Mouse (Mus musculus) G1E (cell line): ENCODE results near the gene Olfr459. TPM values are rescaled to one million over a fixed set of nuclear protein-coding genes. Genes with fewer than 3 reads are reported as not detected.

Experiments
- ATAC-seq: 2 replicates; pipeline ENCODE4 v1.8.0; 2016; ENCODE audit warnings: mild to moderate bottlenecking; ENCODE audit not compliant: insufficient number of reproducible peaks, poor library complexity, low FRiP score, severe bottlenecking; ENCODE audit errors: extremely low read depth
- DNase-seq: peaks from one replicate; pipeline ENCODE4 v3.0.0; 2012; ENCODE audit warnings: low spot score
- H3K27me3 ChIP-seq: 2 replicates; pipeline ENCODE4 v1.6.1; 2012; ENCODE audit warnings: mild to moderate bottlenecking, low read length, inconsistent platforms; ENCODE audit not compliant: insufficient read depth
- H3K36me3 ChIP-seq: replicated peaks from 2 replicates; pipeline ENCODE3; 2012; ENCODE audit warnings: mild to moderate bottlenecking, inconsistent platforms
- H3K4me1 ChIP-seq: 2 replicates; pipeline ENCODE4 v1.6.1; 2012; ENCODE audit warnings: low read depth, low read length, inconsistent platforms, mixed read lengths; ENCODE audit not compliant: insufficient read depth
- H3K4me3 ChIP-seq: 2 replicates; pipeline ENCODE4 v1.5.1; 2012; ENCODE audit warnings: low read depth, mild to moderate bottlenecking, inconsistent platforms, low read length, moderate library complexity, mixed read lengths
- H3K9me3 ChIP-seq: replicated peaks from 2 replicates; pipeline ENCODE4 v1.6.1; 2012; ENCODE audit warnings: inconsistent platforms
- CTCF ChIP-seq: IDR thresholded peaks from 2 replicates; pipeline ENCODE4 v1.5.1; 2012; ENCODE audit warnings: low read depth, low read length, inconsistent platforms, mixed read lengths
- GATA1 ChIP-seq: IDR thresholded peaks from 2 replicates; pipeline ENCODE4 v1.6.1; 2012; ENCODE audit warnings: borderline replicate concordance, low read length, inconsistent platforms, mixed read lengths
- GATA2 ChIP-seq: IDR thresholded peaks from 2 replicates; pipeline ENCODE4 v1.6.1; 2012; ENCODE audit warnings: low read depth, low read length, inconsistent platforms, borderline replicate concordance
- POLR2AphosphoS5 ChIP-seq: IDR thresholded peaks from 2 replicates; pipeline ENCODE4 v1.6.1; 2012; ENCODE audit warnings: low read depth, low read length, inconsistent platforms; ENCODE audit not compliant: insufficient replicate concordance
- TAL1 ChIP-seq: conservative IDR thresholded peaks from 2 replicates; pipeline ENCODE4 v1.6.1; 2012; ENCODE audit warnings: low read depth, low read length, inconsistent platforms, mixed read lengths
- polyA plus RNA-seq: library from polyadenylated mRNA; stranded (reverse); fragments of >175 nt; gene quantifications from 2 replicates; pipeline ENCODE4 v1.2.3, GENCODE M21; 2012
- total RNA-seq, 2 experiments: library from RNA; stranded (forward) in 1 of 2; stranded (reverse) in 1 of 2; fragments of 200-1000 nt in 1 of 2; fragments of >200 nt in 1 of 2; fragmentation: Nextera tagmentation in 1 of 2; gene quantifications; 2 replicates each; pipeline ENCODE4 v1.2.3; 2014 to 2017

Gene Olfr459
- total RNA-seq (2014; fragmentation: Nextera tagmentation), result not detected in 2 replicates
- total RNA-seq (2017), result 0.05 TPM in 1 of 2 replicates, not detected in the other
- polyA plus RNA-seq, result not detected in 2 replicates

DNA sequence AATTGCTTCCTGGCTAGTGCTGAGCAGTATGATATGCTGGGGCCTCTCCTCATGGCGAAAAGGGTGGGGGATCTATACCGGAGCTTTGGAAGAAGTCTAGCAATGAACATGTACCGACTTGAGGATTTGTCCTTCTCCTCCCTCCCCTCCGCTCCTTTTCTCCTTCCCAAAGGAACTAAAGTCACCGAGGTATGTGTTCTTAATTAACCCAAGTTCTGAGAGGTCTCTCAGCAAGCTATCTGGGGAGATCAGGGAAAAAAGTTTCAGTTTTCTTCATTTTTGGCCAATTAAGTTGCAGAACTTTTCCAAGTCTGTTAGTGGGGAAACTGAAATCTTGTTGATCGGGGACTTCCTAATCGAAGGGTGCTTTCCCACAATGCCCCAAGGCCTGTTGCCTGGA is at the start of gene Olfr459:
TSS of gene Olfr459 (minus strand) at position 101 of the 400 bp plus-strand sequence.
- DNase-seq, result no peak
- H3K9me3 ChIP-seq, result no peaks in the 10 kb centered on the region
- no peak for TF ChIP-seq TAL1
- TF ChIP-seq POLR2AphosphoS5, result no peak
- no peak for TF ChIP-seq GATA2
- TF ChIP-seq GATA1, result no peak
- no peak for TF ChIP-seq CTCF
- H3K4me3 ChIP-seq, result no peak within 1 kb of the TSS
- H3K4me1 ChIP-seq, result no peaks in the 10 kb centered on the region
- no peak for ATAC-seq
- H3K27me3 ChIP-seq, result peaks cover 12% of the 10 kb centered on the region; the same call in 1 of the 2 replicates
- H3K36me3 ChIP-seq, result no peaks in the 10 kb centered on the region

DNA sequence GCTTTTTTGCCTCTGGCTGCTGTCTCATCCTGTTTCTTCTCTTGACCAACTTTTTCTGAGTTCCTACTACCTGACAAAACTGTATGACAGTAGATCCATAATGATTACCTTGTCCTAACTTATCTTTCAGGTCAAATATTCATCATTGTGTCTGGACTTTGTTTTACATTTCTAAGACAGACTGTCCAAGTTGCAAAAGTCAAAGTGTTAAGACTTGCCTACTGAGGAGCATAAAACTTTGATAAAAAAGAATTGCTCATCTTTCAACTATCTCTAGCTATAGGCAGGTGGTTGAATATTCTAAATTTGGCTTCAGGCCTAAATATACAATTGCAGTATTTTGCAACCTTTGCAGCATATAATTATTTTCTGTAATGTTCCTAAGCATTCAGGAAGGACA is 49.1 kb upstream of the Olfr459 start:
- no peak for TF ChIP-seq CTCF
- TF ChIP-seq GATA2, result no peak
- no peak for TF ChIP-seq POLR2AphosphoS5
- no peak for TF ChIP-seq GATA1
- no peak for TF ChIP-seq TAL1
- Histone ChIP-seq H3K36me3 (no peaks in the 10 kb centered on the region), H3K27me3 (no peaks in the 10 kb centered on the region), H3K9me3 (no peaks in the 10 kb centered on the region), H3K4me3 (no peak overlapping the region), H3K4me1 (no peaks in the 10 kb centered on the region)
- ATAC-seq, result no peak
- no peak for DNase-seq

DNA sequence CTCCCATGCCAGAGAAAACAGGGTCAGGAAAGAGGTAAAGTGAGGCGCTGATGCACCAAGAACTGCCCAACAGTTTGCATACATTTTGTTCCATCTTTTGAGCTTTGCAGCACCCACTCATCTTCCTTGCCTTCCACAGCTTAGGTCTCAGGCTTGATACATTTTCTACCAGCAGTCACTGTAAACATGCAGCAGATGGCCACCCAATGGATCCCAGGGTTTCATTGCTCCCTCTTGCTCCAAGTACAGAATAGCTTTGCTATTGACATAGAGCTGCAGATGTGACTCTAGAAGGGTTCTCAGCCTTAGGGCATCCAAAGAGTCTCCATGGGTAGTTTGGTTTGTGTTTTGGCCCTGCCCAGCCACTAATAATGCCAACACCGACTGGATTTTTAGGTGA is 11.7 kb upstream of the Olfr459 start:
- H3K27me3 ChIP-seq, result no peaks in the 10 kb centered on the region
- no peaks in the 10 kb centered on the region for H3K36me3 ChIP-seq
- no peak for ATAC-seq
- no peaks in the 10 kb centered on the region for H3K9me3 ChIP-seq
- H3K4me1 ChIP-seq, result no peaks in the 10 kb centered on the region
- no peak for TF ChIP-seq POLR2AphosphoS5
- TF ChIP-seq GATA1, result no peak
- no peak for TF ChIP-seq GATA2
- TF ChIP-seq CTCF, result no peak
- TF ChIP-seq TAL1, result no peak
- H3K4me3 ChIP-seq, result no peak overlapping the region
- DNase-seq, result no peak

DNA sequence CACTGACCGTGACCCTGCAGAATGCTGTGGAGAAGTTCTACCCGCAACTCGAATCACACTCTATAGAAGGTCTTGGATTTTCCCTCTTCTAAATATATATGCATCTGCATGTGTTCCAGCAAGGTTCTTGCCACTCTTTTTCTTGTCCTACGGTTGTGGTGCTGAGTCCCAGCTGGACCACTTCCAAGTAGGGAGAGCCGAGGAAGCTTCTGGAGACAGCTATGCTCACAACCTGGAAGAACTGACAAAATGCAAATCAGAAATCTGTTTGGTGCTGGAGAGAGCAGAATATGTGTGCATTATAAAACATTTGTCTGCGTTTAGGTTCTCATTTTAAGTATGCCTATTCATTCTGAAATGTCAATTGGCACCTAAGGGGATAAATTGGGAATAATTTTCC is 744 bp upstream of the Olfr459 start:
- H3K4me1 ChIP-seq, result no peaks in the 10 kb centered on the region
- H3K27me3 ChIP-seq, result peaks cover 12% of the 10 kb centered on the region; the same call in 1 of the 2 replicates
- ATAC-seq (no peak), DNase-seq (no peak)
- H3K9me3 ChIP-seq, result no peaks in the 10 kb centered on the region
- TF ChIP-seq CTCF (no peak), POLR2AphosphoS5 (no peak), GATA2 (no peak), TAL1 (no peak), GATA1 (no peak)
- H3K4me3 ChIP-seq, result no peak overlapping the region
- H3K36me3 ChIP-seq, result no peaks in the 10 kb centered on the region

DNA sequence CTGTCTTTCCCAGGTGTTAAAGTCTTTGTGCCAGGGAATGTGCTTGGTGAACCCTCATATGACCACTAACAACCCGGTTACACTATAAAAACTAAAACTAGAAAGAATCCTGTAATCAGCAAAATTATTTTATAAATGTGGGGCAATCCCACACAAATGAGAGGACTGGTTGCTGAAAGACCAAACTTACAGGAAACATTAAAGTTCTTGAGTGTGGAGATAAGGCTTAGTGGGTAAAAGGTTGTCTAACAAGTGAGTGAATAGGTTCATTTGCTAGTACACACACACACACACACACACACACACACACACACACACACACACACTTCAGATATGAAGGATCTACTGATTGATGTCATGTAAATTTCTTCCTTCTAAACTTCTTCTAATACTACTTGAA is 5.1 kb downstream of the Olfr459 start:
- Histone ChIP-seq H3K27me3 (peaks cover 19% of the 10 kb centered on the region), H3K4me1 (no peaks in the 10 kb centered on the region), H3K36me3 (no peaks in the 10 kb centered on the region), H3K4me3 (no peak overlapping the region), H3K9me3 (no peaks in the 10 kb centered on the region)
- no peak for ATAC-seq
- TF ChIP-seq TAL1 (no peak), CTCF (no peak), GATA2 (no peak), GATA1 (no peak), POLR2AphosphoS5 (no peak)
- DNase-seq, result no peak

DNA sequence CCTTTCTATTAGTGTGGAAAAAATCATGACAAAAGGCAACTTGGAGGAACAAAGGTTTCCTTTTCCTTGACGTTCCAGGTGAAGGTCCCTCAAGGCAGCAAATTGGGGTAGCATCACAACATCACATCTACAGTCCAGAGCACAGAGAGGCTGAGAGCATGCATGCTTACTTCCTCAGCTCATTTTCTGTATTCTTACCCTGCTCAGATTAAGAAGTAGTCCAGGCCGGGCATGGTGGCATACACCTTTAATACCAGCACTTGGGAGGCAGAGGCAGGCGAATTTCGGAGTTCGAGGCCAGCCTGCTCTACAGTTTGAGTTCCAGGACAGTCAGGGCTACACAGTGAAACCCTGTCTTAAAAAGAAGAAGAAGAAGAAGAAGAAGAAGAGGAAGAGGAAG is 10.7 kb downstream of the Olfr459 start:
- TF ChIP-seq POLR2AphosphoS5, result no peak
- no peak for TF ChIP-seq CTCF
- TF ChIP-seq TAL1, result no peak
- TF ChIP-seq GATA1, result no peak
- no peak for TF ChIP-seq GATA2
- Histone ChIP-seq H3K4me3 (no peak overlapping the region), H3K36me3 (no peaks in the 10 kb centered on the region), H3K9me3 (no peaks in the 10 kb centered on the region), H3K27me3 (peaks cover 10% of the 10 kb centered on the region), H3K4me1 (no peaks in the 10 kb centered on the region)
- ATAC-seq (no peak), DNase-seq (no peak)

DNA sequence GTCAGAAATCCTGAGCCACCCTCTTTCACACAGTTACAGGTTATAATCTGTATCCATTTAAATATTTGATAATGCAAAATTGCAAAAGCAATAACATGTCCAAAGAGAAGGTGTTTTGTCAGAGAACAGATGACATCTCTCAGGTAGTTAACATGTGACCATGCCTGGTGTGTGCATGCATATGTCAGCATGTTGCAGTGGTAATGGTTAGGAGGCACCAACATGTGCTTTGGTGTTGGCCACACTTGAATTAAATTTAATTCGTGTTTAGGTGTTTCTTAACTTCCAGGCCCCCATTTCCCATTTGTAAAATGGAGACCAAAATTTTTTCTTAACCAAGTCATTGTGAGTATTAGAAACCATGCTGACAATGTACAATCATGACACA is 12.6 kb downstream of the Olfr459 start:
- no peak for ATAC-seq
- TF ChIP-seq TAL1, result no peak
- no peak for TF ChIP-seq POLR2AphosphoS5
- TF ChIP-seq GATA2, result no peak
- no peak for TF ChIP-seq GATA1

More for the DNA sequence above, 12.6 kb downstream of the Olfr459 start:
- Histone ChIP-seq H3K4me3 (no peak overlapping the region), H3K27me3 (peaks cover 8% of the 10 kb centered on the region), H3K36me3 (no peaks in the 10 kb centered on the region), H3K9me3 (no peaks in the 10 kb centered on the region), H3K4me1 (peaks cover under 1% of the 10 kb centered on the region; the same call in 1 of the 2 replicates)
- DNase-seq, result no peak
